Mouse (Mus musculus): ENCODE measurements at regions not wholly inside any gene's neighbourhood (a gene's known extent, or its start where the extent isn't known, plus 50 kb on each side); places are given as distances from the start of the nearest gene placed in this dataset.
"Not testable (repeated sequence)": the region's sequence is repeated elsewhere in the genome, so short reads cannot be mapped to it uniquely, and the experiment has no call there.

GRCm38 (mm10) chr15:8766208-8766607 is 55.6 kb upstream of the Slc1a3 start:
- DNase-seq = not testable (repeated sequence)

GRCm38 (mm10) chr15:8761741-8762271 is 51.2 kb upstream of the Slc1a3 start:
- no peak for DNase-seq

DNA sequence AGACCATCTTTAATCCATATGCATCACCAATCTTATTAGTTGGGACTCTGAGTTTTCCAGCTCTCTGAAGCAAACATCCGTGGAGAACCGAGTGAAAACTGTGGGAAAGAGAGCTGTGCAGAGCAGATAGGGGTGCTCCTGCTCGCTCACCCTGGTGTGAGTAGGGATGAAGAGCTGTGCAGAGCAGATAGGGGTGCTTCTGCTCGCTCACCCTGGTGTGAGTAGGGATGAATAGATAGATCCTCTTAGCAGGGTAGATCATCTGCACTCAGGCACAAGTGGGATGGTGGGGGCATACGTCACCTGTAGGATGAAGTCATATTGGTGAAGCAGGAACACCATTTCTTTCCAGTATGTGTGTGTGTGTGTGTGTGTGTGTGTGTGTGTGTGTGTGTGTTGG is 50.6 kb upstream of the Slc1a3 start:
- no peak for DNase-seq

All from kidney, adult 11 months (tissue).